Mouse (Mus musculus) heart, embryonic 10.5 days (tissue): ENCODE data around the gene Col13a1. TPM values are rescaled to one million over a fixed set of nuclear protein-coding genes. Genes with fewer than 3 reads are reported as not detected.

Source experiments
- DNase-seq: peaks from one replicate; pipeline ENCODE4 v3.0.0-alpha.2; 2017; ENCODE audit warnings: low spot score
- H3K27ac ChIP-seq: fragments of 300-500 bp; sonication (generic); 2 replicates; pipeline ENCODE4 v1.5.1; 2016; ENCODE audit warnings: mild to moderate bottlenecking
- H3K27me3 ChIP-seq: fragments of 300-500 bp; sonication (generic); 2 replicates; pipeline ENCODE4 v1.6.1; 2016; ENCODE audit warnings: mild to moderate bottlenecking; ENCODE audit not compliant: poor library complexity, insufficient read depth, severe bottlenecking
- H3K36me3 ChIP-seq: fragments of 300-500 bp; sonication (generic); 2 replicates; pipeline ENCODE4 v1.6.1; 2016; ENCODE audit warnings: mild to moderate bottlenecking, moderate library complexity
- H3K4me1 ChIP-seq: fragments of 300-500 bp; sonication (generic); 2 replicates; pipeline ENCODE4 v1.6.1; 2016; ENCODE audit warnings: mild to moderate bottlenecking
- H3K4me3 ChIP-seq: fragments of 300-500 bp; sonication (generic); 2 replicates; pipeline ENCODE4 v1.5.1; 2016; ENCODE audit warnings: mild to moderate bottlenecking, moderate library complexity
- H3K9me3 ChIP-seq: fragments of 300-500 bp; sonication (generic); 2 replicates; pipeline ENCODE4 v1.6.1; 2016; ENCODE audit warnings: mild to moderate bottlenecking, moderate library complexity
- WGBS: fragments of 180-500 bp; shearing (Covaris S2); methylation state at CpG from one replicate; pipeline ENCODE4 v1.1.7; 2016; 5-methylcytosine and 5-hydroxymethylcytosine counted together
- polyA plus RNA-seq: library from polyadenylated mRNA; unstranded; fragments of >200 nt; fragmentation: Nextera tagmentation; extraction: Ambion mirVana; gene quantifications from 2 replicates; pipeline ENCODE4 v1.2.1, GENCODE M21; 2016

Col13a1 gene
- 12.3 and 17.7 TPM in 2 replicates for polyA plus RNA-seq

- peak; percentile 82 for DNase-seq
- Histone ChIP-seq H3K36me3 (peaks cover 3% of the 10 kb centered on the region; the same call in 1 of the 2 replicates), H3K27me3 (peaks cover 46% of the 10 kb centered on the region), H3K9me3 (no peaks in the 10 kb centered on the region), H3K27ac (peak within 1 kb of the TSS; percentile 84), H3K4me1 (peaks cover 57% of the 10 kb centered on the region), H3K4me3 (peak within 1 kb of the TSS; percentile 63)
- WGBS: 0% methylated on average over 41 of the region's 41 CpGs
Observed at GRCm38 (mm10) chr10:61978866-61979340, at the start of gene Col13a1. Col13a1 (minus strand) TSS chr10:61979108.

- no peaks in the 10 kb centered on the region for H3K27me3 ChIP-seq
- H3K27ac ChIP-seq: no peak overlapping the region
- no peak overlapping the region for H3K4me3 ChIP-seq
- peaks cover 11% of the 10 kb centered on the region for H3K4me1 ChIP-seq
- no peaks in the 10 kb centered on the region for H3K36me3 ChIP-seq
- 81% methylated on average over 12 of the region's 12 CpGs for WGBS
- H3K9me3 ChIP-seq: no peaks in the 10 kb centered on the region
- DNase-seq: no peak
Observed at GRCm38 (mm10) chr10:62027699-62028098, 48.8 kb upstream of the Col13a1 start.

GRCm38 (mm10) chr10:62023821-62024551, 45.1 kb upstream of the Col13a1 start:
- Histone ChIP-seq H3K4me3 (no peak overlapping the region), H3K27ac (peak overlapping the region; percentile 30; the same call in 1 of the 2 replicates), H3K9me3 (no peaks in the 10 kb centered on the region), H3K27me3 (no peaks in the 10 kb centered on the region), H3K4me1 (peaks cover 24% of the 10 kb centered on the region), H3K36me3 (no peaks in the 10 kb centered on the region)
- no peak for DNase-seq
- 53% methylated on average over 19 of the region's 19 CpGs for WGBS

GRCm38 (mm10) chr10:62020068-62020620, 41.2 kb upstream of the Col13a1 start:
- peaks cover 3% of the 10 kb centered on the region; the same call in 1 of the 2 replicates for H3K9me3 ChIP-seq
- 0 out of 2 replicates have a peak overlapping the region, but pooled peaks have one; percentile 17 for H3K27ac ChIP-seq
- DNase-seq: no peak
- 29% methylated on average over 7 of the region's 7 CpGs for WGBS
- H3K4me1 ChIP-seq: peaks cover 30% of the 10 kb centered on the region
- H3K36me3 ChIP-seq: no peaks in the 10 kb centered on the region
- H3K27me3 ChIP-seq: no peaks in the 10 kb centered on the region
- H3K4me3 ChIP-seq: no peak overlapping the region

- Histone ChIP-seq H3K27me3 (no peaks in the 10 kb centered on the region), H3K36me3 (no peaks in the 10 kb centered on the region), H3K27ac (no peak overlapping the region), H3K9me3 (peaks cover 3% of the 10 kb centered on the region; the same call in 1 of the 2 replicates), H3K4me1 (peaks cover 28% of the 10 kb centered on the region), H3K4me3 (no peak overlapping the region)
- 33% methylated on average over 10 of the region's 16 CpGs for WGBS
- DNase-seq: no peak
Observed at GRCm38 (mm10) chr10:62019386-62020067, 40.6 kb upstream of the Col13a1 start.

- Histone ChIP-seq H3K4me1 (peaks cover 19% of the 10 kb centered on the region), H3K27me3 (no peaks in the 10 kb centered on the region), H3K36me3 (no peaks in the 10 kb centered on the region), H3K4me3 (no peak overlapping the region), H3K27ac (no peak overlapping the region), H3K9me3 (peaks cover 3% of the 10 kb centered on the region; the same call in 1 of the 2 replicates)
- 54% methylated on average over 6 of the region's 6 CpGs for WGBS
- DNase-seq: no peak
Observed at GRCm38 (mm10) chr10:62016947-62017346, 38.0 kb upstream of the Col13a1 start.

GRCm38 (mm10) chr10:62013190-62013589, 34.3 kb upstream of the Col13a1 start:
- no peak overlapping the region for H3K4me3 ChIP-seq
- peaks cover 3% of the 10 kb centered on the region; the same call in 1 of the 2 replicates for H3K9me3 ChIP-seq
- no peaks in the 10 kb centered on the region for H3K36me3 ChIP-seq
- no peak for DNase-seq
- 0 out of 2 replicates have a peak, but pooled peaks cover 6% of the 10 kb centered on the region for H3K4me1 ChIP-seq
- WGBS: 79% methylated on average over 5 of the region's 5 CpGs
- H3K27me3 ChIP-seq: peaks cover 4% of the 10 kb centered on the region; the same call in 1 of the 2 replicates
- H3K27ac ChIP-seq: no peak overlapping the region

- no peak overlapping the region for H3K27ac ChIP-seq
- 75% methylated on average over 4 of the region's 4 CpGs for WGBS
Observed at GRCm38 (mm10) chr10:62012371-62012770, 33.5 kb upstream of the Col13a1 start.

GRCm38 (mm10) chr10:62009981-62010500, 31.1 kb upstream of the Col13a1 start:
- Histone ChIP-seq H3K36me3 (no peaks in the 10 kb centered on the region), H3K27ac (no peak overlapping the region), H3K4me1 (no peaks in the 10 kb centered on the region), H3K9me3 (no peaks in the 10 kb centered on the region), H3K4me3 (no peak overlapping the region), H3K27me3 (peaks cover 4% of the 10 kb centered on the region; the same call in 1 of the 2 replicates)
- DNase-seq: no peak
- 69% methylated on average over 6 of the region's 6 CpGs for WGBS

More at GRCm38 (mm10) chr10:62012371-62012770, 33.5 kb upstream of the Col13a1 start:
- H3K27me3 ChIP-seq: peaks cover 4% of the 10 kb centered on the region; the same call in 1 of the 2 replicates
- DNase-seq: no peak
- H3K4me3 ChIP-seq: no peak overlapping the region
- H3K9me3 ChIP-seq: peaks cover 3% of the 10 kb centered on the region; the same call in 1 of the 2 replicates
- no peaks in the 10 kb centered on the region for H3K36me3 ChIP-seq
- 0 out of 2 replicates have a peak, but pooled peaks cover 4% of the 10 kb centered on the region for H3K4me1 ChIP-seq

- no peak overlapping the region for H3K27ac ChIP-seq
- 55% methylated on average over 4 of the region's 4 CpGs for WGBS
Observed at GRCm38 (mm10) chr10:62007958-62008357, 29.1 kb upstream of the Col13a1 start.

GRCm38 (mm10) chr10:62006371-62006770, 27.5 kb upstream of the Col13a1 start:
- H3K9me3 ChIP-seq: no peaks in the 10 kb centered on the region
- whole genome bisulfite sequencing: 83% methylated on average over 8 of the region's 8 CpGs
- no peak for DNase-seq
- H3K36me3 ChIP-seq: no peaks in the 10 kb centered on the region
- no peak overlapping the region for H3K4me3 ChIP-seq
- no peak overlapping the region for H3K27ac ChIP-seq
- no peaks in the 10 kb centered on the region for H3K4me1 ChIP-seq
- peaks cover under 1% of the 10 kb centered on the region; the same call in 1 of the 2 replicates for H3K27me3 ChIP-seq

More at GRCm38 (mm10) chr10:62007958-62008357, 29.1 kb upstream of the Col13a1 start:
- Histone ChIP-seq H3K4me3 (no peak overlapping the region), H3K36me3 (no peaks in the 10 kb centered on the region), H3K9me3 (no peaks in the 10 kb centered on the region), H3K4me1 (no peaks in the 10 kb centered on the region), H3K27me3 (peaks cover 4% of the 10 kb centered on the region; the same call in 1 of the 2 replicates)
- DNase-seq: no peak

- DNase-seq: no peak
- no peaks in the 10 kb centered on the region for H3K4me1 ChIP-seq
- H3K36me3 ChIP-seq: no peaks in the 10 kb centered on the region
- H3K27me3 ChIP-seq: 0 out of 2 replicates have a peak, but pooled peaks cover 7% of the 10 kb centered on the region
- H3K27ac ChIP-seq: no peak overlapping the region
- H3K4me3 ChIP-seq: no peak overlapping the region
- no peaks in the 10 kb centered on the region for H3K9me3 ChIP-seq
- 89% methylated on average over 1 of the region's 1 CpGs for WGBS
Observed at GRCm38 (mm10) chr10:62000216-62000615, 21.3 kb upstream of the Col13a1 start.
